Mouse (Mus musculus): ENCODE measurements around the gene Arf1.

- TF ChIP-seq CTCF (IDR thresholded peaks at IDR 0.05; ENCODE audit: insufficient read depth, low read length) (no peak), POLR2A (IDR thresholded peaks at IDR 0.05; ENCODE audit: borderline replicate concordance, extremely low read depth, low read depth, low read length) (no peak)
These were observed 9.6 kb downstream of the Arf1 start for GRCm38 (mm10) chr11:59218389-59218998.

All from lung, adult 2 months (tissue).